Mouse (Mus musculus): ENCODE measurements around the gene Ift52.

DNA sequence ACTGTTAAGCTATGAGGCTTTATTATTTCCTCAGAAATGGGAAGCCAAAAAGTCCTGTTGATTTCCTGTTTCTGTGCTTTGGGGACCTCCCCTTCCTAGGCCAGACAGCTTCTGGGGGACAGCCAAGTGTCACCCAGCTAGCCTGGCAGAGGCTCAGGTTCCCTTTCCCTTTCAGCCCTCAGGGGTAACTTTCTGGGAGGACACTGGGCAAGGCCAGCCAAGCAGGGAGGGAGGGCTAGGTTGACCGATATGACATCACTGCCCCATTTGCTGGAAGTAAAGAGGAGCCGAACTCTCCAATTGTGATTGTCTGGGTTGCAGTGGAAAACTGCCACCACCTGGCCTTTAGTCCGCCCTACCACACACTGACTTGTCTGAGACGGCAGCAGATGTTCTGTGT, 41.2 kb upstream of the Ift52 start:
- no peak for TF ChIP-seq MAFK (IDR thresholded peaks at IDR 0.05; ENCODE audit: insufficient read depth, low read depth, low read length)
- TF ChIP-seq CHD2 (IDR thresholded peaks at IDR 0.05; ENCODE audit: low read depth, low read length): no peak
